Mouse (Mus musculus) midbrain, embryonic 11.5 days (tissue): ENCODE measurements at regions not wholly inside any gene's neighbourhood (a gene's known extent, or its start where the extent isn't known, plus 50 kb on each side); places are given as distances from the start of the nearest gene placed in this dataset.
A peak's percentile ranks its signal among the peaks of the same experiment; 100 is the strongest.

Experiments
- ATAC-seq: fragments of 200-750 bp; cut with Nextera tagmentation; 2 replicates; pipeline ENCODE4 v1.8.0; 2017; ENCODE audit warnings: moderate TSS enrichment, moderate library complexity; ENCODE audit not compliant: low FRiP score
- DNase-seq: peaks from one replicate; pipeline ENCODE4 v3.0.0; 2015; ENCODE audit warnings: low spot score; ENCODE audit errors: missing footprints
- H3K27ac ChIP-seq: fragments of 300-500 bp; sonication (generic); 2 replicates; pipeline ENCODE4 v1.5.1; 2014; ENCODE audit warnings: low read depth, low read length
- H3K27me3 ChIP-seq: fragments of 300-500 bp; sonication (generic); 2 replicates; pipeline ENCODE4 v1.6.1; 2014; ENCODE audit warnings: mild to moderate bottlenecking, low read length, moderate library complexity, mixed read lengths; ENCODE audit not compliant: control insufficient read depth, insufficient read depth
- H3K36me3 ChIP-seq: fragments of 300-500 bp; sonication (generic); 2 replicates; pipeline ENCODE4 v1.6.1; 2014; ENCODE audit warnings: mild to moderate bottlenecking, low read length, moderate library complexity, mixed read lengths; ENCODE audit not compliant: control insufficient read depth, insufficient read depth
- H3K4me1 ChIP-seq: fragments of 300-500 bp; sonication (generic); 2 replicates; pipeline ENCODE4 v1.6.1; 2014; ENCODE audit warnings: low read length; ENCODE audit not compliant: control insufficient read depth, insufficient read depth
- H3K4me2 ChIP-seq: fragments of 300-500 bp; sonication (generic); 2 replicates; pipeline ENCODE4 v1.6.1; 2014; ENCODE audit warnings: mild to moderate bottlenecking, moderate library complexity
- H3K4me3 ChIP-seq: fragments of 300-500 bp; sonication (generic); 2 replicates; pipeline ENCODE4 v1.5.1; 2014; ENCODE audit warnings: low read depth, low read length
- H3K9ac ChIP-seq: fragments of 300-500 bp; sonication (generic); 2 replicates; pipeline ENCODE4 v1.6.1; 2014; ENCODE audit warnings: low read length
- H3K9me3 ChIP-seq: fragments of 300-500 bp; sonication (generic); 2 replicates; pipeline ENCODE4 v1.6.1; 2016; ENCODE audit warnings: low read length; ENCODE audit not compliant: control insufficient read depth
- WGBS: fragments of 180-500 bp; shearing (Covaris S2); extraction: QIAGEN DNeasy Blood & Tissue Kit; methylation state at CpG from one replicate; pipeline ENCODE4 v1.1.7; 2014; 5-methylcytosine and 5-hydroxymethylcytosine counted together

GRCm38 (mm10) chr5:56943899-56944298, 773.9 kb upstream of the Pcdh7 start:
- H3K9ac ChIP-seq: no peak overlapping the region
- ATAC-seq (no peak), DNase-seq (no peak)
- no peak overlapping the region for H3K27ac ChIP-seq
- H3K36me3 ChIP-seq: no peaks in the 10 kb centered on the region
- H3K4me2 ChIP-seq: no peak overlapping the region
- H3K27me3 ChIP-seq: no peaks in the 10 kb centered on the region
- H3K4me1 ChIP-seq: no peaks in the 10 kb centered on the region
- no peaks in the 10 kb centered on the region for H3K9me3 ChIP-seq
- no peak overlapping the region for H3K4me3 ChIP-seq
- 88% methylated on average over 2 of the region's 2 CpGs for WGBS

- no peaks in the 10 kb centered on the region for H3K4me1 ChIP-seq
- no peaks in the 10 kb centered on the region for H3K9me3 ChIP-seq
- H3K27ac ChIP-seq: no peak overlapping the region
- WGBS: 83% methylated on average over 3 of the region's 3 CpGs
- no peak for ATAC-seq
- H3K36me3 ChIP-seq: no peaks in the 10 kb centered on the region
- H3K4me3 ChIP-seq: no peak overlapping the region
- peak; percentile 49 for DNase-seq
- H3K9ac ChIP-seq: no peak overlapping the region
- no peaks in the 10 kb centered on the region for H3K27me3 ChIP-seq
- no peak overlapping the region for H3K4me2 ChIP-seq
These were observed 764.8 kb upstream of the Pcdh7 start for GRCm38 (mm10) chr5:56952799-56953498.
